Mouse (Mus musculus) lung, postnatal 0 days (tissue): ENCODE results near the gene Slc39a8.

Source experiments
- CTCF ChIP-seq: IDR thresholded peaks from 2 replicates; pipeline ENCODE4 v1.5.1; 2016; ENCODE audit warnings: antibody characterized with exemption, mild to moderate bottlenecking
- EP300 ChIP-seq: IDR thresholded peaks from 2 replicates; pipeline ENCODE4 v1.6.1; 2016; ENCODE audit warnings: antibody characterized with exemption, mild to moderate bottlenecking, control low read depth

- TF ChIP-seq CTCF (no peak), EP300 (no peak)
Measured at GRCm38 (mm10) chr3:135857134-135857533, 32.1 kb downstream of the Slc39a8 start.
